Mouse (Mus musculus) embryonic facial prominence, embryonic 11.5 days (tissue): ENCODE data around the gene Prg2. TPM values are rescaled to one million over a fixed set of nuclear protein-coding genes. Genes with fewer than 3 reads are reported as not detected.

Experiments used
- ATAC-seq: fragments of 200-750 bp; cut with Nextera tagmentation; replicated peaks from 2 replicates; pipeline ENCODE4 v1.8.0; 2017; ENCODE audit warnings: low read depth; ENCODE audit not compliant: insufficient number of reproducible peaks, low FRiP score, low TSS enrichment
- DNase-seq: peaks from one replicate; pipeline ENCODE4 v3.0.0-alpha.2; 2015; ENCODE audit warnings: low spot score
- H3K27ac ChIP-seq: fragments of 300-500 bp; sonication (generic); replicated peaks from 2 replicates; pipeline ENCODE4 v1.5.1; 2014; ENCODE audit warnings: mild to moderate bottlenecking, low read depth, low read length, control low read depth
- H3K27me3 ChIP-seq: fragments of 300-500 bp; sonication (generic); 2 replicates; pipeline ENCODE4 v1.6.1; 2014; ENCODE audit warnings: mild to moderate bottlenecking, low read length, moderate library complexity, mixed read lengths; ENCODE audit not compliant: control insufficient read depth, insufficient read depth
- H3K36me3 ChIP-seq: fragments of 300-500 bp; sonication (generic); replicated peaks from 2 replicates; pipeline ENCODE4 v1.6.1; 2014; ENCODE audit warnings: low read depth, mild to moderate bottlenecking, low read length, moderate library complexity, mixed read lengths; ENCODE audit not compliant: control insufficient read depth, insufficient read depth
- H3K4me1 ChIP-seq: fragments of 300-500 bp; sonication (generic); 2 replicates; pipeline ENCODE4 v1.6.1; 2014; ENCODE audit warnings: low read length, mixed read lengths; ENCODE audit not compliant: control insufficient read depth, insufficient read depth
- H3K4me2 ChIP-seq: fragments of 300-500 bp; sonication (generic); 2 replicates; pipeline ENCODE4 v1.6.1; 2014; ENCODE audit warnings: low read depth, mild to moderate bottlenecking, control low read depth, low read length, moderate library complexity
- H3K4me3 ChIP-seq: fragments of 300-500 bp; sonication (generic); 2 replicates; pipeline ENCODE4 v1.5.1; 2014; ENCODE audit warnings: low read depth, low read length, control low read depth
- H3K9ac ChIP-seq: fragments of 300-500 bp; sonication (generic); replicated peaks from 2 replicates; pipeline ENCODE4 v1.6.1; 2014; ENCODE audit warnings: mild to moderate bottlenecking, control low read depth, low read length
- H3K9me3 ChIP-seq: fragments of 300-500 bp; sonication (generic); replicated peaks from 2 replicates; pipeline ENCODE4 v1.6.1; 2016; ENCODE audit warnings: mild to moderate bottlenecking, low read length, inconsistent platforms, mixed read lengths; ENCODE audit not compliant: control insufficient read depth
- WGBS: fragments of 180-500 bp; shearing (Covaris S2); extraction: QIAGEN DNeasy Blood & Tissue Kit; methylation state at CpG from one replicate; pipeline ENCODE4 v1.1.7; 2014; 5-methylcytosine and 5-hydroxymethylcytosine counted together
- polyA plus RNA-seq: library from polyadenylated mRNA; unstranded; fragments of >200 nt; fragmentation: Nextera tagmentation; extraction: Ambion mirVana; gene quantifications from 2 replicates; pipeline ENCODE4 v1.2.1, GENCODE M21; 2014

The Prg2 gene
- polyA plus RNA-seq, 1 experiment from 2014 or later = 0.60 TPM

DNA sequence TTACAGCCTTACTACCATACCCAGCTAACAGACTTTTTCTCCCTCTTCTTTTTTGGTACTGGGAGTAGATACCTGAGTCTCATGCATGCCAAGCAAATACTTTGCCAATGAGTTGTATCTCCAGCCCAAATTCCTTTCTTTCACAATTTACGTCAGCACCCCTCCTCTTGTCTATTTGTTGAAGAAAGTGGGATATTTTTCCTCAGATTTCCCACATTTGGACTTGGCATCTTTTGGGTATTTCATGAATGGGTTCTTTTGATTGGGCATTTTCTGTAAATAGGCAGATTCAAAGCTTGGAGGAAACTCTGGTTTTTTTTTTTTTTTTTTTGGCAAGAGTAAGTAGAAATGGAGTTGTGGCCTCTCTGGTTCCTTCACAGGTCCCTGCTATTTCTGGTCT lies 28.0 kb upstream of the Prg2 start:
- WGBS = 88% methylated on average over 1 of the region's 1 CpGs
- no peaks in the 10 kb centered on the region; the same call in none of the 2 replicates for H3K36me3 ChIP-seq

DNA sequence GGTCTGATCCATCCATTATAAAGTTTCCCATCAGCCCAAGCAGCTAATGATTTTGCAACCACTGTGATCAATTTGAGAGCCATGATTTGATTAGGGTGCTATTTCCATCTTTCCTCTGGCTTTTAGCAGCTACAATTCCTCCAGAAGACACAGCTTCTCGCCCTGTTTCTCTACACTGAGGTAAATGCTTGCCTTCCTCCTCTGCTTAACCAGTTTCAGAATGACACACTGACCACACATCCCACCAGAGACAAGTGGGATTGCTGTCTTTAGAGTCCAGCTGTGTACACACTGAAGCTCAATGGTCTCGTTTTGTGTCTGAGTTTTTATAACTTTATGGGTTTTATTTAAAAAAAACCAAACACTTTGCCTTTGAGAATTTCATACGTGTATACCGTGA lies 27.6 kb upstream of the Prg2 start:
- Histone ChIP-seq H3K4me2 (no peak overlapping the region), H3K9me3 (no peaks in the 10 kb centered on the region), H3K36me3 (no peaks in the 10 kb centered on the region; the same call in none of the 2 replicates), H3K27ac (no peak overlapping the region), H3K27me3 (no peaks in the 10 kb centered on the region), H3K4me1 (no peaks in the 10 kb centered on the region), H3K4me3 (no peak overlapping the region), H3K9ac (no peak overlapping the region)
- ATAC-seq = no peak
- 82% methylated on average over 4 of the region's 4 CpGs for WGBS
- DNase-seq = no peak

More for the DNA sequence above, 28.0 kb upstream of the Prg2 start:
- Histone ChIP-seq H3K27ac (no peak overlapping the region), H3K4me3 (no peak overlapping the region), H3K27me3 (no peaks in the 10 kb centered on the region), H3K9ac (no peak overlapping the region), H3K4me1 (no peaks in the 10 kb centered on the region), H3K9me3 (no peaks in the 10 kb centered on the region), H3K4me2 (no peak overlapping the region)
- ATAC-seq (no peak), DNase-seq (no peak)

DNA sequence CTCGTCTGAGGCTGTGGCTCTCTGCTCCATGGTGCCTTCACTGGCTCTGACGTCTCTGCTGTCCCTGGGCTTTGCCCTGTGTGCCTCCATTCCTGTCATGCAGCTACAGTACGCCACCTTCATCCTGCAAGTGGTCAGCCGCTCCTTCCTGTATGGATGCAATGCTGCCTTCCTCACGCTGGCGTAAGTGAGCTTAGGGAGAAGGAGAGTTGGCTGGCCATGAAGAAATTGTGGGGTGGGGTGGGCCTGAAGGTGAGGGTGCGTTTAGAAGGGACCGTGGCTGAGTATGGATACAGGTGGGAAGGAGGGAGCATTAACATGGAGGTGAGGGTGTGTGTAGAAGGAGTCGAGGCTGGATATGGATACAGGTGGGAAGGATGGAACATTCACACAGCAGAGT lies 24.8 kb upstream of the Prg2 start:
- H3K27ac ChIP-seq = no peak overlapping the region
- 85% methylated on average over 9 of the region's 9 CpGs for WGBS

GRCm38 (mm10) chr2:84956274-84956673 lies 24.0 kb upstream of the Prg2 start:
- H3K4me2 ChIP-seq = no peak overlapping the region
- no peaks in the 10 kb centered on the region for H3K4me1 ChIP-seq
- WGBS = 55% methylated on average over 5 of the region's 5 CpGs
- no peaks in the 10 kb centered on the region for H3K27me3 ChIP-seq
- H3K9ac ChIP-seq = no peak overlapping the region
- DNase-seq = peak; percentile 59
- no peak overlapping the region for H3K27ac ChIP-seq
- no peak overlapping the region for H3K4me3 ChIP-seq
- H3K9me3 ChIP-seq = no peaks in the 10 kb centered on the region
- H3K36me3 ChIP-seq = no peaks in the 10 kb centered on the region; the same call in 1 of the 2 replicates
- no peak; the same call in 1 of the 2 replicates for ATAC-seq

More for the DNA sequence above, 24.8 kb upstream of the Prg2 start:
- no peaks in the 10 kb centered on the region for H3K9me3 ChIP-seq
- ATAC-seq = no peak
- DNase-seq = no peak
- no peaks in the 10 kb centered on the region for H3K27me3 ChIP-seq
- no peaks in the 10 kb centered on the region; the same call in none of the 2 replicates for H3K36me3 ChIP-seq
- no peak overlapping the region for H3K4me3 ChIP-seq
- no peak overlapping the region for H3K9ac ChIP-seq
- H3K4me2 ChIP-seq = no peak overlapping the region
- no peaks in the 10 kb centered on the region for H3K4me1 ChIP-seq

GRCm38 (mm10) chr2:84958588-84959264 lies 21.5 kb upstream of the Prg2 start:
- ATAC-seq (no peak), DNase-seq (no peak)
- H3K27ac ChIP-seq = no peak overlapping the region
- WGBS = 88% methylated on average over 11 of the region's 11 CpGs
- no peaks in the 10 kb centered on the region for H3K4me1 ChIP-seq
- H3K9me3 ChIP-seq = no peaks in the 10 kb centered on the region
- H3K9ac ChIP-seq = no peak overlapping the region
- H3K27me3 ChIP-seq = no peaks in the 10 kb centered on the region
- H3K4me3 ChIP-seq = no peak overlapping the region
- no peak overlapping the region for H3K4me2 ChIP-seq
- no peaks in the 10 kb centered on the region; the same call in 1 of the 2 replicates for H3K36me3 ChIP-seq

- Histone ChIP-seq H3K9ac (no peak overlapping the region), H3K4me3 (no peak overlapping the region), H3K4me1 (no peaks in the 10 kb centered on the region), H3K27me3 (no peaks in the 10 kb centered on the region), H3K4me2 (no peak overlapping the region), H3K36me3 (no peaks in the 10 kb centered on the region; the same call in 1 of the 2 replicates), H3K27ac (no peak overlapping the region), H3K9me3 (no peaks in the 10 kb centered on the region)
- WGBS = 80% methylated on average over 2 of the region's 2 CpGs
- no peak for ATAC-seq
- no peak for DNase-seq
Observed at GRCm38 (mm10) chr2:84961300-84961699, 19.0 kb upstream of the Prg2 start.

DNA sequence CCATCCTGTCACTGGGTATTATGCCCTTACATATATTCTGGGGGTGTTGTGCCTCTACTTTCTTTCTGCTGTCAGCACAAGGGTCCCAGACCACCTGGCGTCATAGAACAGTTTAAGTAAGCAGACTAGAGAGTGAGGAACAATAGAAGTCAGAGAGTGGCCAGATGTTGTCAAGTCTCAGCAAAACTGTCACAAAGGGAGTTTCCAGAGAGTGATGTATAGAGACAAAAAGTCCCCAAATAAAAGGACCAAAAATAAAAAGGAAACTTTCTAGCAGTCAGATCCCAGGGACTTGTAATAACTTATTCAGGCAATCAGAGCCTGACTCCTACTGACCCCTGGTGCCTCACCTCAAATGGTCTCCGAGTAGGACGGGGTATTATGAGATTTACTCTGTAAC lies 18.4 kb upstream of the Prg2 start:
- WGBS = 68% methylated on average over 3 of the region's 3 CpGs
- Histone ChIP-seq H3K36me3 (no peaks in the 10 kb centered on the region), H3K4me1 (no peaks in the 10 kb centered on the region), H3K9me3 (no peaks in the 10 kb centered on the region), H3K4me3 (no peak overlapping the region), H3K9ac (no peak overlapping the region), H3K4me2 (no peak overlapping the region), H3K27me3 (no peaks in the 10 kb centered on the region), H3K27ac (no peak overlapping the region)
- ATAC-seq (no peak), DNase-seq (no peak)

- WGBS = 36% methylated on average over 6 of the region's 6 CpGs
- DNase-seq = no peak
- no peak for ATAC-seq
Observed at GRCm38 (mm10) chr2:84962906-84963507, 17.3 kb upstream of the Prg2 start.

More at GRCm38 (mm10) chr2:84962906-84963507, 17.3 kb upstream of the Prg2 start:
- no peaks in the 10 kb centered on the region for H3K9me3 ChIP-seq
- H3K4me2 ChIP-seq = no peak overlapping the region
- H3K36me3 ChIP-seq = no peaks in the 10 kb centered on the region
- no peak overlapping the region for H3K4me3 ChIP-seq
- no peaks in the 10 kb centered on the region for H3K27me3 ChIP-seq
- H3K4me1 ChIP-seq = no peaks in the 10 kb centered on the region
- H3K9ac ChIP-seq = no peak overlapping the region
- no peak overlapping the region for H3K27ac ChIP-seq
